Mouse (Mus musculus): ENCODE results near the gene Acsf2. TPM values are rescaled to one million over a fixed set of nuclear protein-coding genes. Genes with fewer than 3 reads are reported as not detected.
A peak's percentile ranks its signal among the peaks of the same experiment; 100 is the strongest.

Gene Acsf2
- total and polyA plus RNA-seq, 3 experiments: 4.5 to 25.7 (median 7.5) TPM

DNA sequence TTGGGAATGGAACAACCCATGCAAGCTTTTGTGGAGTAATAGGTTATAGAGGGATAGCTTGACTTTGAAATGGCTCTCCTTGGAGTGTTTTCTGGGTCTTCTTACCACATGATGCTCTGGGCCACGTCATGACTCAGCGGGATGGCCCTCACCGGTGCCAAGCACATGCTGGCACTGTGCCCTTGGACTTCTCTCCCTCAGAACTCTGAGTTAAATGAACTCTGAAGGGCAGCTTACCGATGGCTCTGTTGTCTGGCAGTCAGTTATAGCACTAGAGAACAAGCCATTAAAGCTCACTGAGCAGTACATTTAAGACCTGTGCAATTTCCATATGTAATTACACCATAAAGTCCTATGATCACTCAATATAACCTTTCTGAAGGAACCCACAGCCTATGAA lies 4.4 kb downstream of the Acsf2 start:
- Histone ChIP-seq H3K79me2 (replicated peaks; ENCODE audit: control insufficient read depth, extremely low read depth, insufficient read depth, poor library complexity, severe bottlenecking) (no peaks in the 10 kb centered on the region), H3K27me3 (replicated peaks) (no peaks in the 10 kb centered on the region), H3K4me3 (replicated peaks in 1 of 3; ENCODE audit: low read depth in 2 of 3, low read length in 2 of 3, poor library complexity in 1 of 3) (no peak overlapping the region), H3K4me1 (ENCODE audit: control insufficient read depth in 1 of 2, insufficient read depth in 2 of 2) (peaks cover 8 to 43% of the 10 kb centered on the region in 2 experiments), H3K4me2 (ENCODE audit: insufficient read depth, low read depth, poor library complexity, severe bottlenecking) (no peak overlapping the region), H3K9ac (ENCODE audit: insufficient read depth, low read depth) (no peak overlapping the region), H3K9me3 (replicated peaks; ENCODE audit: low read length) (no peaks in the 10 kb centered on the region), H3K36me3 (replicated peaks in 1 of 2; ENCODE audit: control insufficient read depth in 1 of 2, insufficient read depth in 1 of 2, low read length in 1 of 2) (peaks cover 0 to 40% of the 10 kb centered on the region in 2 experiments), H3K27ac (ENCODE audit: insufficient read depth, low read depth) (no peak overlapping the region)
- in situ Hi-C loops (cut with MboI; ENCODE audit: low pct_ligation_motif_present, low pct_unique_long_range_greater_than_20kb, low sequenced_read_pairs) (no loop called here), dilution Hi-C loops (cut with MboI; ENCODE audit: extremely low pct_ligation_motif_present, extremely low pct_unique_long_range_greater_than_20kb, low sequenced_read_pairs) (no loop called here)
- TF ChIP-seq GABPA (IDR thresholded peaks at IDR 0.05; ENCODE audit: insufficient replicate concordance, low read depth, low read length) (no peak), MYC (IDR thresholded peaks at IDR 0.05; ENCODE audit: low read depth, low read length) (no peak), MAX (IDR thresholded peaks at IDR 0.05; ENCODE audit: low read length) (no peak), UBTF (IDR thresholded peaks at IDR 0.05; ENCODE audit: low read depth, low read length) (no peak), MAZ (IDR thresholded peaks at IDR 0.05; ENCODE audit: low read depth, low read length) (no peak), ZNF384 (IDR thresholded peaks at IDR 0.05; ENCODE audit: low read depth, low read length) (no peak), PAX5 (IDR thresholded peaks at IDR 0.05; ENCODE audit: low read length) (no peak), ZC3H11A (IDR thresholded peaks at IDR 0.05; ENCODE audit: low read depth, low read length) (no peak), NELFE (IDR thresholded peaks at IDR 0.05; ENCODE audit: low read depth, low read length) (no peak), NRF1 (IDR thresholded peaks at IDR 0.05; ENCODE audit: low read depth, low read length) (no peak), KAT2A (IDR thresholded peaks at IDR 0.05; ENCODE audit: insufficient replicate concordance, low read length) (no peak), USF1 (IDR thresholded peaks at IDR 0.05; ENCODE audit: low read depth, low read length) (no peak), JUND (conservative IDR thresholded peaks at IDR 0.05; ENCODE audit: low read depth, low read length) (no peak), RCOR1 (conservative IDR thresholded peaks at IDR 0.05; ENCODE audit: low read depth, low read length) (no peak), SMC3 (IDR thresholded peaks at IDR 0.05; ENCODE audit: low read depth, low read length) (no peak), ETS1 (conservative IDR thresholded peaks at IDR 0.05; ENCODE audit: low read depth, low read length) (no peak), E2F4 (IDR thresholded peaks at IDR 0.05; ENCODE audit: insufficient replicate concordance, low read depth, low read length) (no peak), IRF4 (IDR thresholded peaks at IDR 0.05; ENCODE audit: low read depth, low read length) (no peak), CHD2 (IDR thresholded peaks at IDR 0.05; ENCODE audit: low read length) (no peak)
- no peak for DNase-seq (ENCODE audit: extremely low read depth)

DNA sequence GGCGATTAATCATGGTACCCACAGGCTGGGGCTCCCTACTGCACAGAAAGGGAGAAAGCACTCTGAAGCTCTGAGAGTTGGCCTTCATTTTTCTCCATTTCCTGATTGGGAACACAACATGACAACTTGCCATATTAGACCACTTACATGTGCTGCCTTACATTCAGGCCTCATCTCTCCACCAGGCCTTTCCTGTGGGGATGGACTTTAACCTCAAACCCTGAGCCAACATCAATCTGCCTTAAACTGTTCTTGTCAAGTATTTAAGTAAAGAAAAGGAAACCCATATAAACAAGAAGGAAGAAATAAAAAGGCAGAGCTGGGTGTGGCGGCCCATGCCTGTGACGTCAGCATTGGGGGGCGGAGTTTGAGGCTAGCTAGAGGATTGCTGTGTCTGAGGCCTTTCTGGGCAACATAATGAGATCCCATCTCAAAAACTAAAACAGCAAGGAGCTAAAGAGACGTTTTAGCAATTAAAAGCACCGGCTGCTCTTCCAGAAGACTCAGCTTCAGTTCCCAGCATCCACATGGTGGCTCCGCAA lies 5.3 kb downstream of the Acsf2 start:
- H3K4me1 ChIP-seq (ENCODE audit: control insufficient read depth in 1 of 2, insufficient read depth in 2 of 2): peaks cover 11 to 46% of the 10 kb centered on the region in 2 experiments
- no peak overlapping the region for H3K4me2 ChIP-seq (ENCODE audit: insufficient read depth, low read depth, poor library complexity, severe bottlenecking)
- H3K9ac ChIP-seq (ENCODE audit: insufficient read depth, low read depth): no peak overlapping the region
- TF ChIP-seq ZNF384 (IDR thresholded peaks at IDR 0.05; ENCODE audit: low read depth, low read length) (no peak), JUN (IDR thresholded peaks at IDR 0.05; ENCODE audit: insufficient read depth, low read depth, low read length) (no peak), BHLHE40 (IDR thresholded peaks at IDR 0.05; ENCODE audit: low read depth, low read length) (no peak), RAD21 (IDR thresholded peaks at IDR 0.05; ENCODE audit: low read depth, low read length) (no peak), RCOR1 (conservative IDR thresholded peaks at IDR 0.05; ENCODE audit: low read depth, low read length) (no peak), PAX5 (IDR thresholded peaks at IDR 0.05; ENCODE audit: low read length) (no peak), SMC3 (IDR thresholded peaks at IDR 0.05; ENCODE audit: low read depth, low read length) (no peak), E2F4 (IDR thresholded peaks at IDR 0.05; ENCODE audit: insufficient replicate concordance, low read depth, low read length) (no peak), GABPA (IDR thresholded peaks at IDR 0.05; ENCODE audit: insufficient replicate concordance, low read depth, low read length) (no peak), POLR2AphosphoS2 (IDR thresholded peaks at IDR 0.05; ENCODE audit: low read depth, low read length) (no peak), TBP (conservative IDR thresholded peaks at IDR 0.05; ENCODE audit: low read depth, low read length) (no peak), ZMIZ1 (IDR thresholded peaks at IDR 0.05; ENCODE audit: low read depth, low read length) (no peak), MXI1 (IDR thresholded peaks at IDR 0.05; ENCODE audit: low read depth, low read length) (no peak), ZC3H11A (IDR thresholded peaks at IDR 0.05; ENCODE audit: low read depth, low read length) (no peak), MYC (IDR thresholded peaks at IDR 0.05; ENCODE audit: low read depth, low read length) (no peak), JUND (conservative IDR thresholded peaks at IDR 0.05; ENCODE audit: low read depth, low read length) (no peak), UBTF (IDR thresholded peaks at IDR 0.05; ENCODE audit: low read depth, low read length) (no peak)
- peak; percentile 47 for DNase-seq (ENCODE audit: extremely low read depth)
- H3K27ac ChIP-seq (ENCODE audit: insufficient read depth, low read depth): no peak overlapping the region
- H3K36me3 ChIP-seq (replicated peaks in 1 of 2; ENCODE audit: control insufficient read depth in 1 of 2, insufficient read depth in 1 of 2, low read length in 1 of 2): peaks cover 0 to 46% of the 10 kb centered on the region in 2 experiments
- no peaks in the 10 kb centered on the region for H3K79me2 ChIP-seq (replicated peaks; ENCODE audit: control insufficient read depth, extremely low read depth, insufficient read depth, poor library complexity, severe bottlenecking)
- H3K4me3 ChIP-seq (replicated peaks in 1 of 3; ENCODE audit: low read depth in 2 of 3, low read length in 2 of 3, poor library complexity in 1 of 3): no peak overlapping the region
- dilution Hi-C loops (cut with MboI; ENCODE audit: extremely low pct_ligation_motif_present, extremely low pct_unique_long_range_greater_than_20kb, low sequenced_read_pairs) (no loop called here), in situ Hi-C loops (cut with MboI; ENCODE audit: low pct_ligation_motif_present, low pct_unique_long_range_greater_than_20kb, low sequenced_read_pairs) (no loop called here)
- H3K27me3 ChIP-seq (replicated peaks): no peaks in the 10 kb centered on the region
- H3K9me3 ChIP-seq (replicated peaks; ENCODE audit: low read length): no peaks in the 10 kb centered on the region
